Mouse (Mus musculus): Measurements from ENCODE around the gene Hist1h2bk.

Hist1h2bk gene

DNA sequence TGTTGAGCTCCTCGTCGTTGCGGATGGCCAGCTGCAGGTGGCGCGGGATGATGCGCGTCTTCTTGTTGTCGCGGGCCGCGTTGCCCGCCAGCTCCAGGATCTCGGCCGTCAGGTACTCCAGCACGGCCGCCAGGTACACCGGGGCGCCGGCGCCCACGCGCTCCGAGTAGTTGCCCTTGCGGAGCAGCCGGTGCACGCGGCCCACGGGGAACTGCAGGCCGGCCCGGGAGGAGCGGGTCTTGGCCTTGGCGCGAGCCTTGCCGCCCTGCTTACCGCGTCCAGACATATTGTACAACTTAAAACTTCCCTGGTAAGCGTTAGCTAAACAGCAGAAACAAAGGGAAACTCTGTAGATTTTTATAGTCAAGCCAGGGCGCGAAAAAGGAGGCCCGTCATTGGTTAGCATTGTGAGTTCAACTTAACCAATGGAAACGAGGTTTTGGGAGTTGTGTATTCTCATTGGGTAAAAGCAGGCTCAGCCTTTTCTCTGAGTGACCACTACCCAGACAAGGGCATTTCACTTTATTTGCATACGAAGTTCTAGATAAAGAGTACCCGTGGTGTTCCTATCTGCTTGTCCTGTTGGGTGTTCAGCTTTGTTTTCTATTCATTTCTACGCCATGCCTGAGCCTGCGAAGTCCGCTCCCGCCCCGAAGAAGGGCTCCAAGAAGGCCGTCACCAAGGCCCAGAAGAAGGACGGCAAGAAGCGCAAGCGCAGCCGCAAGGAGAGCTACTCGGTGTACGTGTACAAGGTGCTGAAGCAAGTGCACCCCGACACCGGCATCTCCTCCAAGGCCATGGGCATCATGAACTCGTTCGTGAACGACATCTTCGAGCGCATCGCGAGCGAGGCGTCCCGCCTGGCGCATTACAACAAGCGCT is at the start of gene Hist1h2bk, which contains the start of gene Hist1h2ah:
Gene Hist1h2bk, plus strand, starts transcription at position 604 of the 882 bp plus-strand sequence.
Gene Hist1h2ah, minus strand, starts transcription at position 302 of the 882 bp plus-strand sequence.
- peak; percentile 82 for DNase-seq

DNA sequence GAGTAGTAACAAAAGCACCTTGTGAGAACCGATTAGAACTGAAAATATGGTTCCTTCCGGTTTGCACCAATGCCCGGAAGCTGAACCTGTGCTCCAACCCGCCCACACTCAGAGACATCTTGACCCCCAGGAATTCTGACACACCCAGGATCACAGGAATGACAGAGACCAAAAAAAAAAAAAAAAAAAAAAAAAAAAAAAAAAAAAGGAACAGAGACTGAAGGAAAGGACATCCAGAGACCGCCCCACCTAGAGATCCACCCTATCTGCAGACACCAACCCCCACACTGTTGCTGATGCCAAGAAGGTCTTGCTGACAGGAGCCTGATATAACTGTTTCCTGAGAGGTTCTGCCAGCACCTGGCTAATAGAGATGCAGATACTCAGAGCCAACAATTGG is 43.1 kb upstream of the Hist1h2bk start:
- DNase-seq: no peak

- peak; percentile 23 for DNase-seq
These were observed 41.5 kb upstream of the Hist1h2bk start for GRCm38 (mm10) chr13:21993957-21994738.

DNA sequence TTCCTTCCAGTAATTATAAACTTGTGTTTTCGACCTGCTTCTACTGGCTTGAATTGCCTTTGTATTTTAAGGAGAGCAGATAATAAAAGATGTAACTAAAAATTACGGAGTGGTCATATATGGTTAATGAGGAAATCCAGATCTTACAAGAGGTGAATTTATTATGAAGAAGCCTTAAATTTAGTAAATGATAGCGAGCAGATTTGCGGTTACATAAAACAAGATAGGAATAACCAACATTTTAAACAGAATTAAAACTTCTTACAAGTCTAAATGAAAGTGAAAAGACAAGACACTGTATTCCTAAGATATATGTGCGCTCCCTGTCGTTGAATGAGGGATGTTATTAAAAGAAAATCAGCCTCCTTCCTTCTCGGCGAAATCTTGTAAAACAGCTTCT is 40.8 kb upstream of the Hist1h2bk start:
- DNase-seq: no peak

DNA sequence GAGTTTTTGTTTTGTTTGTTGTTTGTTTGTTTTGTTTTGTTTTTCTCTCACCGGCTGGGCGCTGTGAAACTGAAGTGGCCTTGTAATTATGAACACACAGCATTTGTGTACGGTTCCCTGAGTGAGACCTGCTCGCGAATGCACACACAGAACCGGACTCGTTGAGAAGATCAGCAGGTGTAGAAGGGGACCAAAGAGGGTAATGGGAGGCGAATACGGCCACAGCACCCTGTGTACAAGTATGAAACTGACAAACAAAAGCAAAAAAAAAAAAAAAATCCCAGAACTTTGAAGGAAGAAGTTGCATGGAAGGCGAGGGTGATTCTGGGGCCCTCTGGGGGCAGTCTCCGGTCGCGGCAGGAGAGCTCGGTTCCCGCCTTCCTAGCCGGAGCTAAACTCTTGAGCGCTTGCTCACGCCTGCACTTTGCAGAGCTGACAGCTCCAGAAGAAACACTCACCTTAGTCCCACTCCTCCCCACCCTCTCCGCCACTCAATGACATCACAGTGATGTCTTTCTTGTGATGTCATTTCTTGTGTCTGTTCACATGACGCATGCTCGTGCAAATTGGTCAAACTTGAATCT is 40.2 kb upstream of the Hist1h2bk start:
- DNase-seq: peak; percentile 26

GRCm38 (mm10) chr13:21996101-21996839 is 39.4 kb upstream of the Hist1h2bk start:
- no peak for DNase-seq

- DNase-seq: no peak
These were observed 38.9 kb upstream of the Hist1h2bk start for GRCm38 (mm10) chr13:21996840-21997185.

GRCm38 (mm10) chr13:21997201-21997820 is 38.4 kb upstream of the Hist1h2bk start:
- no peak for DNase-seq

- no peak for DNase-seq
These were observed 37.8 kb upstream of the Hist1h2bk start for GRCm38 (mm10) chr13:21997821-21998220.

DNA sequence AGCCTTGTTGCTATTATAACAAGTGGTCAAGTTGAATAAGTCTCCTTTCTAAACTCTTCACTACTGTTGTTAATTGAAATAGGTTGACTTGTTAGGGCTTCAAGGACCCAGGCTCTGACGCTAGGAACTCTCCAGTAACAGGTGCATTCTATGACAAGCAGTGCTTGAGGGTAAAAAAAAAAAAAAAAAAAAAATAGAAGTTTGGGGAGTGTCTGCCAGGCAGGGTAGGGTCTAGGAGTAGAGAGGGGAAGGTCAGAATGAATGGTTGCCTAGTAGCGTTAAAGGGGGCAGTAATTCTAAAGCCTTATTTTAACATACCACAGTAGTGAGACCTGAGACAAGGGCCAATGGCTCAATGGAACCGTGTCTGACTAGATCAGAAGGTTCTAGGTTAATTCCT is 37.3 kb upstream of the Hist1h2bk start:
- no peak for DNase-seq

DNA sequence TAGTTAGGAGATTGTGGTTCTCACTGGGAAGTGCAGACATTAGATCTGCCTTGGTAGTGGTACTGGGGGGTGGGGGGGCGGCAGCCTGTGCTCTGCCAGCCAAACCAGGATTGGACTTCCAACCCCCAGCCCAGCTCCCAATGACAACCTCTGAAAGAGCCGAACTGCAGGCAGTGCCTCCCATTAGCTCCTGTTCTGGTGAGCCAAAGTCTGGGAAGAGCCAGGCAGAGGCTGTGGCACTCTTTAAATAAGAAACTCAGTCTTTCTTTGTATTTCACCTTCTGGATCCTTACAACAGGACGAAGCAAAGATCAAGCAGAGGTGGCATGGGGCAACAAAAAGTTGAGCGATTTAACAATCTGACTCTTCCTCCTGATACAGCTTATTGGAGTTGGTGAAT is 36.5 kb upstream of the Hist1h2bk start:
- no peak for DNase-seq

DNA sequence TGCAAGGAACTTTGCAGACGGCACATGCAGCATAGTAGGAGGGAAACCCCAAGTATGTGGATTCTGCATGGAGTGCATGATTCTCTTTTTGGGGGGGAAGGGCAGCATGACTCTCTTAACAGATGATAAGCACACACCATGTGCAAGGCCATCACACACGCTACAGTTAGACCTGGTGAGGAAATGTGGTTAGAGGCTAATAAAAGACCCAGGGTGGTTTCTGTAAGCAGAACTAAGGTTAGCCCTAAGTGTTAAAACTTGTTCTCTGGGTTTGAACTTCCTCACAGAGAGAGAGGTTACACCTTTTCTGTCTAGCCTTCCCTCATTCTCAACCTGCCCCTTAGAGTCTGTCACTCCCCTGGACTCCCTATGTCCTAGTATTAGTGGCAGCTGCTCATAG is 34.3 kb upstream of the Hist1h2bk start:
- no peak for DNase-seq

GRCm38 (mm10) chr13:22001823-22002222 is 33.8 kb upstream of the Hist1h2bk start:
- DNase-seq: no peak

DNA sequence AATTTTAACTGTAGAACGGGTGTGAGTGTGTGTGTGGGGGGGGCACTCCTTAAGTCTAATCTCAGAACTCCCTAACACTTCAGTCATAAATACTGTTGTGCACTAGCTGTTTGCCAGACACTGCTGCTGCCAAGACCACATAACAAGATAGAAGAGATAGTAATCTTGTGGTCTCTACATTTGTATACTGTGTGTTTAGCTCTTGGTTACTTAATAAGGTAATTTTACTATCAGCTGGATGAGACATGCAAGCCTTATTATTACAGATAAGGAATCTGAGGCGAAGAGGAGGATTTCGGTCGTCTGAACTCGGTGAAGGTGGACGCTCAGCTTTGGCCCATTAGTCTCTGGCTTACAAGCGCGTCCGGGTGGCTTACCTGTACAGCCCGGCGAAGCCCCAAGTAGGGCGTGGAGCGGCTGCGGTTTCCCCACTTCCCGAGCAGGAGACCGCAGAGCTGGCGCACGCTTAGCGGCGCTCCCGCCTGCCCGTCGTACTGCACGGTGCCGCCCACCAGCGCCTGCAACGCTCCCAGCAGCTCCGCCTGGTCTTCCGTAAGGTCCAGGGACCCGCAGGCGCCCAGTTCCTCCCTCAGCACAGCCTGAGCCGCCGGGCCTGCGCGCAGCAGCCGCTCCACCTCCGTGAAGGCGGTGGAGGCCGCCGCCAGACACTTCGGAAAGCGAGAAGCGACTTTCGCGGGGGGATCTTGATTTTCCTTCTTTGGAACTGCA is 29.9 kb upstream of the Hist1h2bk start:
- peak; percentile 52 for DNase-seq

DNA sequence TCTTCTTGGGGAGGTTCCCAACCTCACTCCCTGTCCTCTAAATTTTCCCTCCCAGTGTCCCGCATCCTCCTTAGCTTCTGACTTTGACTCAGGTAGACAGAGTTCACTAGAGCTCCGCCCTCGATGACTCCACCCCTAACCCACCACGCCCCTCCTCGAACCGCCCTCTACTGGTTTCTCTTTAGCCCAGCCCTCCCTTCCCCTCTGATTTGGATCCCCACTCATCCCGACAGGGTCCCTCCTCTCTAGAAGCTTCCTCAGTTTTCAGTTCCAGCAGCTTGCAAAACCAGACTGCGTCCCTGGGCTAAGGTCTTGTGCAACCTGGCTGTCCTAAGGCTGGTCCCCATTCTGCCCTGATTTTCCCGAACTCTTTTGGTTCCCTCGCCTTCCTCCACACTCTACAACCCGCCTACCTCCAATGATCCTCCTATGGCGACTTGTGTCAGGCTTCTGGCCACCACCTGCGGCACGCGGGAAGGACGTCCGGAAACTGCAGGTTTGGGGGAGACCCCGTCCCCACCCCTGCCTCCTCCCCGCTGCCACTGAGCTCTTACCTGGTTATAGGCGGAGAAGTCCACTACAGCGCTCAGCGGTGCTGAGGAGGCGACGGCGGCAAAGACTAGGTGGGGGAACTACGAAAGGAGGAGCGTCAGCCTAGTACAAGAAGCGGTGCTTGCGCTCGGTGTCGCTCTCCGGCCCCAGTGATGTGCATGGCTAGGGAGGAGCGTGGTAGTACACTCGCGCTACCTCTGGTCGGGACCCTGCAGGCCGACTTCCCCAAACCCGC is 29.1 kb upstream of the Hist1h2bk start:
- peak; percentile 60 for DNase-seq

- no peak for DNase-seq
These were observed 28.6 kb upstream of the Hist1h2bk start for GRCm38 (mm10) chr13:22007121-22007510.

DNA sequence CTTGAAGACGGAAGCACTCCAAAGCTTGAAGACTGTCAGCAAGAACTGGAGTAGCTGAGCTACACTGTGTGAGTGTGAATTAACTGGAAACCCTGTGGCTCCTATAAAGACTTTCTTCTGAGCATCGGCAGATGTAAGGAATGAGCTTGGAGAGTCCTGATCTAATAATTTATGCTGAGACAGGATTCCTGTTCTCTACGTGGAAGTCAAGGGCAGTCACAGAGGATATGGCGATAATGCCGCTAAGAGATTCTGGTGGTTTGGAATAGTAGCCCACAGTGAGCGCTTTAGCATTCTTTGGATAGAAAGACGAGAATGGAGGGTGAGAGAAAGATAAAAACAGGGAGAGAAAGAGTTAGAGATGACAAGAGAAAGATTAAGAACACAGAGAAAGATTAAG is 27.8 kb upstream of the Hist1h2bk start:
- no peak for DNase-seq

GRCm38 (mm10) chr13:22008707-22009106 is 27.0 kb upstream of the Hist1h2bk start:
- DNase-seq: no peak

- DNase-seq: no peak
These were observed 26.0 kb upstream of the Hist1h2bk start, which contains the start of gene Prss16 for GRCm38 (mm10) chr13:22009642-22010041. TSS of gene Prss16 (minus strand) at chr13:22009742.

GRCm38 (mm10) chr13:22013716-22014115 is 22.0 kb upstream of the Hist1h2bk start:
- DNase-seq: no peak

DNA sequence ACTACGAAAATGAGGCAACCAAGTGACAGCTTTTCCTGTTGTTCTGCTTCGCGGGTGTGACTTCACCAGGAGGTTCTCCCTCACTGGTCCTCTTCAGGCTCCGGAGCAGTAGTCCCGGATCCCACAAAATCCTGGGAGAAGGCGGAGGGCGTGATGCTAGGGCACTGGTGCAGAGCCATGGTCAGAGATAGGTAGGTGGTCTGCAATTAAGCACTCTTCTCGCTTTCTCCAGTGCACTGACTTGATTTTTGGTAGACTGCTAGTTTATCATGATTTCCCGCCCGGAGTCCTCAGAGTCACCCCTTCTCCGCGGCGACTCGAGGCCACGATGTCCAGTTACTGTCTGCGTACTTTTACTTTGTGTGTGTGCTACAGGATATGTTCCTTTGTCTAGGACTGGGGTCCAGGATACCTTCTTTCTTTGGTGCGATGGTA is 21.2 kb upstream of the Hist1h2bk start:
- DNase-seq: no peak
